In the genomic region with DNA sequence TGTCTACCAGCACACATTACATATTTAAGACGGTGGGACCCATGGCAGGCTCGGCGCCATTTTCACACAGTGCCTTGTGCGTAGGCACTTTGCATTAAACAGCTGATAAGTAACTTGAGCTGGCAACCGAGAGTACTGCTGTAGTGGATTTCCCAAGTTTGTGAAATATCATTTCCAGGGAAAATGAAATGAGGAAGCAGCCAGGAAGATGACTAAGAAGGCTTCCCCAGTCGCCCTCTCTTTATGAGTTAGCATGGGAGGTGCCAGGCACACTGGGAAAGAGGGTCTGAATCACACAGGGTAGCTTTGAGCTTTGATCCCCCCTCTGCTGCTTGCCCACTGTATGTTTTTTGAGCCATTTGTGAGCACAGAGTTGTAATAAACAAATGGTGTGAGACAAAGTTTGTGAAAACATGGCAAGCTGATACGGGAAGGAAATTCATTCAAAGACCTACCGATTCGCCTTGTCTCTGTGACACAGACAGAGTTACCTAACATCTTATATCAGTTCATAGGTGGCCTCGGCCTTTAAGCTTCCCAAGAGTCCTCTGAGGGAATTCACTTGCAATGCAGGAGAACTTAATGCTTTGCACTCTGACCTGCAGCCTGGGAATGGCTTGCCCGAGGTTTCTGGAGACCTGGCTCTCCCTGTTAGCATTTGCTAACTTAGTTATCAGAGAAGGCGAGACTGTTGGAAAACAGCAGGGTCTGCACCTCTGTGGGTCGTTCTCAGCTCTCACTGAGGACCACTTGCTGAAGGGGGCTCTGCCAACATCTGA, we compare ENCODE assay signal across 12 mouse cellular contexts.
DNase-seq lines count a peak whose midpoint lies in the region; ATAC-seq and TF ChIP-seq lines count a peak whose summit lies in the region.
"Had no signal": no experiment of that assay in that cellular context is flagged by ENCODE, and none has a peak within 500 bp of the region (broad histone marks: within the 10 kb centered on the region; RNA-seq: fewer than 3 reads in every experiment).

No protein-coding gene starts in this region.

- no peaks in the 10 kb centered on the region for H3K9me3 ChIP-seq in forebrain, postnatal 0 days (ENCODE audit: low read length)
- H3K9me3 ChIP-seq in forebrain, embryonic 13.5 days (replicated peaks) = no peaks in the 10 kb centered on the region
- no peaks in the 10 kb centered on the region for H3K9me3 ChIP-seq in heart, postnatal 0 days (replicated peaks; ENCODE audit: control insufficient read depth, low read length)
- H3K9me3 ChIP-seq in stomach, embryonic 15.5 days = no peaks in the 10 kb centered on the region
- no peaks in the 10 kb centered on the region for H3K9me3 ChIP-seq in stomach, postnatal 0 days (ENCODE audit: control insufficient read depth, low read length)
- H3K9me3 ChIP-seq: lung, embryonic 15.5 days had no signal

- no peak overlapping the region for H3K27ac ChIP-seq in forebrain, postnatal 0 days (ENCODE audit: low read depth, low read length)
- no peak overlapping the region for H3K27ac ChIP-seq in forebrain, embryonic 13.5 days
- H3K27ac ChIP-seq in heart, postnatal 0 days (ENCODE audit: low read depth) = peak overlapping the region; percentile 43
- H3K27ac ChIP-seq in stomach, embryonic 15.5 days = 0 out of 2 replicates have a peak overlapping the region, but pooled peaks have one; percentile 41
- H3K27ac ChIP-seq in stomach, postnatal 0 days (replicated peaks) = no peak overlapping the region
- H3K27ac ChIP-seq: hindbrain, postnatal 0 days; lung, embryonic 15.5 days had no signal

- TF ChIP-seq CTCF in forebrain, postnatal 0 days (IDR thresholded peaks at IDR 0.05; ENCODE audit: low read depth) = no peak
- TF ChIP-seq CTCF in heart, postnatal 0 days (IDR thresholded peaks at IDR 0.05; ENCODE audit: low read depth) = no peak
- no peak for TF ChIP-seq CTCF in stomach, postnatal 0 days (IDR thresholded peaks at IDR 0.05; ENCODE audit: low read depth)

- 75% methylated on average over 13 of the region's 13 CpGs for WGBS in forebrain, postnatal 0 days
- 84% methylated on average over 13 of the region's 13 CpGs for WGBS in forebrain, embryonic 13.5 days
- whole genome bisulfite sequencing in heart, postnatal 0 days = 55% methylated on average over 13 of the region's 13 CpGs
- 64% methylated on average over 13 of the region's 13 CpGs for WGBS in stomach, embryonic 15.5 days
- 63% methylated on average over 13 of the region's 13 CpGs for WGBS in stomach, postnatal 0 days

- H3K4me1 ChIP-seq in forebrain, postnatal 0 days (ENCODE audit: insufficient read depth) = no peaks in the 10 kb centered on the region; the same call in 1 of the 2 replicates
- H3K4me1 ChIP-seq in forebrain, embryonic 13.5 days = peaks cover 24% of the 10 kb centered on the region
- H3K4me1 ChIP-seq in heart, postnatal 0 days (ENCODE audit: control insufficient read depth, insufficient read depth) = peaks cover 35% of the 10 kb centered on the region
- H3K4me1 ChIP-seq in stomach, embryonic 15.5 days = peaks cover 12% of the 10 kb centered on the region; the same call in 1 of the 2 replicates
- peaks cover 5% of the 10 kb centered on the region; the same call in 1 of the 2 replicates for H3K4me1 ChIP-seq in stomach, postnatal 0 days (replicated peaks; ENCODE audit: control insufficient read depth, insufficient read depth)

- no peak overlapping the region for H3K4me3 ChIP-seq in forebrain, postnatal 0 days (ENCODE audit: low read depth, low read length)
- no peak overlapping the region for H3K4me3 ChIP-seq in forebrain, embryonic 13.5 days
- H3K4me3 ChIP-seq in heart, postnatal 0 days (ENCODE audit: low read depth, low read length) = no peak overlapping the region
- H3K4me3 ChIP-seq in stomach, embryonic 15.5 days (replicated peaks) = no peak overlapping the region
- H3K4me3 ChIP-seq in stomach, postnatal 0 days (ENCODE audit: low read depth, low read length) = no peak overlapping the region
- H3K4me3 ChIP-seq: lung, embryonic 15.5 days had no signal

- intact Hi-C loops in heart, postnatal 36 days (cut with DNase I) = no loop called here

- TF ChIP-seq EP300 in heart, postnatal 0 days (IDR thresholded peaks at IDR 0.05; ENCODE audit: low read depth) = no peak
- no peak for TF ChIP-seq EP300 in stomach, postnatal 0 days (optimal IDR thresholded peaks at IDR 0.05)

- H3K36me3 ChIP-seq in forebrain, postnatal 0 days (ENCODE audit: insufficient read depth) = no peaks in the 10 kb centered on the region
- H3K36me3 ChIP-seq in forebrain, embryonic 13.5 days (ENCODE audit: poor library complexity, severe bottlenecking) = no peaks in the 10 kb centered on the region
- H3K36me3 ChIP-seq in heart, postnatal 0 days (replicated peaks; ENCODE audit: control insufficient read depth, insufficient read depth, low read length) = peaks cover 14% of the 10 kb centered on the region; the same call in 1 of the 2 replicates
- no peaks in the 10 kb centered on the region for H3K36me3 ChIP-seq in stomach, embryonic 15.5 days
- H3K36me3 ChIP-seq in stomach, postnatal 0 days (ENCODE audit: control insufficient read depth, insufficient read depth, low read length) = no peaks in the 10 kb centered on the region

- H3K9ac ChIP-seq in forebrain, postnatal 0 days = no peak overlapping the region
- no peak overlapping the region for H3K9ac ChIP-seq in forebrain, embryonic 13.5 days
- H3K9ac ChIP-seq in heart, postnatal 0 days (replicated peaks; ENCODE audit: low read depth, low read length) = no peak overlapping the region
- no peak overlapping the region for H3K9ac ChIP-seq in stomach, embryonic 15.5 days
- H3K9ac ChIP-seq in stomach, postnatal 0 days (ENCODE audit: low read length) = no peak overlapping the region
- H3K9ac ChIP-seq: lung, embryonic 15.5 days had no signal

- H3K4me2 ChIP-seq in forebrain, postnatal 0 days (ENCODE audit: low read depth) = no peak overlapping the region
- H3K4me2 ChIP-seq in forebrain, embryonic 13.5 days = no peak overlapping the region
- H3K4me2 ChIP-seq in heart, postnatal 0 days (ENCODE audit: low read depth, low read length) = no peak overlapping the region
- H3K4me2 ChIP-seq in stomach, embryonic 15.5 days = no peak overlapping the region
- H3K4me2 ChIP-seq in stomach, postnatal 0 days (replicated peaks; ENCODE audit: low read depth) = no peak overlapping the region
- H3K4me2 ChIP-seq: lung, embryonic 15.5 days had no signal

- peak; percentile 25 for DNase-seq in forebrain, postnatal 0 days
- no peak for DNase-seq in heart, postnatal 0 days (ENCODE audit: low spot score)
- no peak for DNase-seq in heart, postnatal 36 days
- DNase-seq in stomach, postnatal 0 days (ENCODE audit: low spot score) = no peak
- DNase-seq in MN1 (ENCODE audit: low spot score) = no peak
- no peak for DNase-seq in ovary, postnatal 10 days (ENCODE audit: low spot score)
- DNase-seq: B cell, adult 2 months had no signal

- H3K27me3 ChIP-seq in forebrain, postnatal 0 days (ENCODE audit: insufficient read depth, low read length) = no peaks in the 10 kb centered on the region
- H3K27me3 ChIP-seq in forebrain, embryonic 13.5 days = no peaks in the 10 kb centered on the region
- H3K27me3 ChIP-seq in heart, postnatal 0 days (ENCODE audit: control insufficient read depth, insufficient read depth, low read length) = no peaks in the 10 kb centered on the region
- no peaks in the 10 kb centered on the region for H3K27me3 ChIP-seq in stomach, embryonic 15.5 days (replicated peaks)
- no peaks in the 10 kb centered on the region for H3K27me3 ChIP-seq in stomach, postnatal 0 days (ENCODE audit: control insufficient read depth, insufficient read depth, low read length)
- H3K27me3 ChIP-seq: lung, embryonic 15.5 days had no signal

- ATAC-seq in forebrain, postnatal 0 days = peak; percentile 49; the same call in 1 of the 2 replicates
- ATAC-seq in forebrain, embryonic 13.5 days = no peak
- ATAC-seq in heart, postnatal 0 days (ENCODE audit: insufficient read depth, low read depth) = no peak
- no peak for ATAC-seq in stomach, embryonic 15.5 days (ENCODE audit: insufficient read depth, low FRiP score, low read depth)
- ATAC-seq in stomach, postnatal 0 days (ENCODE audit: low FRiP score, low TSS enrichment) = no peak
- ATAC-seq: hindbrain, postnatal 0 days; midbrain, embryonic 16.5 days had no signal

Comparison
In these comparisons a context has a peak if more than half of its experiments do, and no peak if none do; other contexts are left out.
1. H3K27ac ChIP-seq: peak in heart, postnatal 0 days (single experiment) and stomach, embryonic 15.5 days (single experiment); none in forebrain, postnatal 0 days (single experiment), forebrain, embryonic 13.5 days (single experiment) and stomach, postnatal 0 days (single experiment).